Mouse (Mus musculus) Muller cell, postnatal 12 days (primary cell): ENCODE results near the gene Mamstr.
"Not testable (repeated sequence)": the region's sequence is repeated elsewhere in the genome, so short reads cannot be mapped to it uniquely, and the experiment has no call there.

Source experiments
- DNase-seq: peaks from one replicate; pipeline ENCODE4 v3.0.0-alpha.2; 2015; ENCODE audit errors: inconsistent ontology term

Mamstr gene

DNA sequence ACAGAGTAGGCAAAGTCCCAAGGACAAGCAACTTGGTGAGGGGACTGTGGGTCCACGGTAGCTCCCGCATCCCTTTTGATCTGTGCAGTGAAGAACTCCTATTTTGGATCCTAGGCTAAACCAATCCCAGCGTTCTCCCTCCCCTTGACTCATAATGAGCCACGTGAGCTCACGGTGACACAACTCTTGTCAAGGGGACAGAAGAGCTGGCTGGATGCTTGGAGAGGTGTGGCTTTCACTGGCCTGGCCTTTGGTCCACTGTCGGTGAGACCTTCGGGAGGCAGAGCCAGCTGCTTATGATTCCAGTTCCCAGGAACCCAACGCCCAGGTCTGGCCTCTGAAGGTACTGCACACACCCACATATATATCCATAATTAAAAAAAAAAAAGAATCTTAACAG lies 9.6 kb downstream of the Mamstr start:
- no peak for DNase-seq

DNA sequence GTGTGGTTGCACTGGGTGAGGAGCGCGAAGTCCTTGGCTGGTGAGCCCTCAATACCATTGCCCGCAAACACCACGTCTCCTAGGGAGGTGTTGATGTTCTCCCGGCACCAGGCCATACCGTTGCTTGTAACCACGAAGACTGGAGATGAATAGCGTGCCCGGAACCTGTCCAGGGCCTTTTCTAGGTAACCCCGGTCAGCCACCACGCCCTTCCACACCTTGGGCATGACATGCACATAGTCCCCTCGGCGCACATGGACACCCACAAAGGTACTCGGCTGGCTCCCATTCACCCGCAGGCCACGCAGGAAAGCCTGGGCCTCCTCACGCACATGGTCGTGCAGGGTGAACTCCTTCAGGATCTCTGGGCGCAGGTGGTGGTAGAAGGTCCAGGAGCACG lies 10.7 kb downstream of the Mamstr start:
- not testable (repeated sequence) for DNase-seq

DNA sequence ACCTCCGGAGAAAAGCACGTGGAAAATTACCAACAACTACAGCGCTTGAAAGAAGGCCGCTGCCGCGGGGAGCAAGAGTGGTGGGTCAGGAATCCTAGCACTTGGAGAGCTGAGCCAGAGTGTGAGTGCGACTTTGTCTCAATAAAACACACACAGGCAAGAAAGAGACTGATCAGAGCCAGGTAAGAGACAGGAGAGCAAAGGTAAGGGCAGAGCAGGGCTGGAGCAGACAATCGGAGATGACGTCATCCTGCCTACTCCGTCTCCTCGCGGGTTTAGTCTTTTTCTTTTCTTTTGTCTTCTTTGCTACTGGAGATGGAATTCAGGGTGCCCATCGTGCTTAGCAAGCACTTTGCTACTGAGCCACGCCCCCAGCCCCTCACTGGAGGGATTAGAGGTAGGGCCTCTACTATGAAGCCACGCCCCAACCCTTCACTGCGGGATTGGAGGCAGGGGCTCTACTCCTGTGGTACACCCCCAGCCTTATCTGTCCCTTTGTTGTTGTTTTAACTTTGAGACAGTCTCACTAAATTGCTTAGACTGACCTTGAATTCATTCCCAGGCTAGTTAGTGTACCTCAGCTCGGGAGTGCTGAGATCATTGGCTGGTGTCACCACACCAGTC lies 14.8 kb downstream of the Mamstr start:
- peak; percentile 13 for DNase-seq

DNA sequence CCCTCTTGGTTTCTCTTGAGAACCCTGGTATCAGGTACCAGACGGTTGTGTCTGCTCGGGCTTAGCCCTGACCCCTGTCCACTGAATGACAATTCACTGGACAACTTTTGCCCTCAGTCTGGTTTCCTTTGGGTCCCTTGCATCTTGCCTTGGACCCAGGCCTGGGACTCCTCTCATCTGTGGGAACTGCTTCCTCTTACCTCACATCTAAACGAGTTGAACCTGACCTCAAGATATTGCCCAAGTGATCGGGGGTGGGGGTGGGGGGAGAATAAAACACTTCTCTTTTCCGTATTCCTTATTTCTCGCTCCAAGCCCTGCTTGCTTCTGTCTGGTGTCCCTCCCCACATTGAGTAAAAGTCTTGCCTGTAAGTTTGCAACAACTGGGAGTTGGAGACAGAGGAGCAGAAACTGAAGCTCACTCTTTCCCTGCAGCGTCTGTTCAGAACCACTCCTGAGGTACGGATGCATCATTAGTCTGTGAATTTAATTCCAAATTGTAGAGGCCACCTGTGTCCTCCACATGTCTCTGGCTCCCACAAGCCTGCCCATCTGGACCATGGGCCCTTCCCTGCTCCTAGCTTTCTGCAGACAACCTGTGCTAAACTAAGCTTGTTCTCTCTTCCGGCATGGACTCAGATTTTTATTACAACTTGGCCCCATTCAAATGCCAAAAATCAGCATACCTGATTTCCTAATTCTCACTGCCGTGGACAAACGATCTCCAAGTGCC lies 21.1 kb downstream of the Mamstr start:
- DNase-seq, result no peak

DNA sequence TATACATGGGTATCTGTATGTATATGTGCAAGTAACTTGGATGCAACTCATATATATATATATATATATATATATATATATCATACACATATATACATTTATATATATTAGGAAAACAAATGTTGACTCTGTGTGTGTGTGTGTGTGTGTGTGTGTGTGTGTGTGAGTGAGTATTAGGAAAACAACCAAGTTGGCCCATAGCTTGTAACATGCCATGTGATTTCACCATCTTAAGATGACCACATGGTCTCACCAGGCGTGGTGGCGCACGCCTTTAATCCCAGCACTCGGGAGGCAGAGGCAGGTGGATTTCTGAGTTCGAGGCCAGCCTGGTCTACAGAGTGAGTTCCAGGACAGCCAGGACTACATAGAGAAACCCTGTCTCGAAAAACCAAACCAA lies 21.9 kb downstream of the Mamstr start:
- DNase-seq, result not testable (repeated sequence)

DNA sequence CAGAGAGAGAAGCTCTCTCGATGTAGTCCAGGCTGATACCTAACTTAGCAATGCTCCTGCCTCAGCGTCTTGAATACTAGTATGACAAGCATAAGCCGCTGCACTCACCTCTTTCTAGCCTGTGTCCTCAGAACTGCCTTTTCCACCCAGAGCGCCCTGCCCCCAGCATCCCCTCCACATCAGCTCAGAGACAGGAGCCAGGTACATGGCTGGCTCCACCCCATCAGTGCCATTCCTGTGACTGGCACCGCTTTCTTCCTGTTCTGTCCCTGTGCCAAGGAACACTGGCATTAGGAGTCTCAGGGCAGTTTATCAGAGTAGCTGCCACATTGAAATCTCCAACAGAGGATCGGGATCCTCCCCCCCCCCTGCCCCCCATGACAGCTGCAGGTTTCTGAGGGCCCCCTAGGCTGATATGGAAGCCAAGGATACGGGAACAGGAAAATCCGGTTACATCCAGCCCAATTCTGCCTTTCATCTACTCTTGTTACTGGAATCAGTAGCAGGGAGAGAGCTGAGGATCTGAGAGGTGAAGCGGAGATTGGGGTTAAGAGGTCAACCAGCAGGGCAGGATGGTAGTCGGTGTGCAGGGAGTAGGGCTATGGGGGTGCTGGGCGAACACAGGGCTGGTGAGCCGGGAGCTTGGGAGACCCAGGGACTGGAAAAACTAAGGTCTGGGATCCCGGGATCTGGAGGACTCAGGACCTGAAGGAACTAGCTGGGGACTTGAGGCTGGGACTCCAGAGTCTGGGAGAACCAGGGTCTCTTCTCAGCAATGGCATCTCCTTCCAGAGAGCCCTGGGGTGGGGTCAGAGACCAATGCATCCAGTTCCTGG lies 25.7 kb downstream of the Mamstr start:
- DNase-seq, result no peak

DNA sequence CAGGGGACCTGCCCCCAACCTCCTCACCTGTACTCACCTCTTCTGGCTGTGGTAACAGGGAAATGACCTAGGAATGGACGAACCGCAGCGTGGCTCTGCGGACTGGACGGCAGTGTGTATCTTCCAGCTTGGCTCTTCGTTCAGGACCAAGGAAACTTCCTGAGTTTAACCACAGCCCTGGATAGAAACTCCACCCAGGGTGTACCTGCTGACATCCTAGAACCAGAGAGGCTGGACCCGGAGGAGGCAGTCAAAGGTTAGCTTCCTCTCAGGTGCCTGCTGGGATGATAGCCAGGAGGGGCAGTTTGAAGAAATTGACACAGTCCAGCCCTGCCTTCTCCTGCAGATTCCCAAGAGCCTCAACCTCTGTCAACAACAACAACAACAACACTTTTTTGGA lies 26.4 kb downstream of the Mamstr start, which contains the start of gene Fut2:
Gene Fut2, minus strand, starts transcription at position 234 of the 400 bp plus-strand sequence.
- DNase-seq, result no peak

DNA sequence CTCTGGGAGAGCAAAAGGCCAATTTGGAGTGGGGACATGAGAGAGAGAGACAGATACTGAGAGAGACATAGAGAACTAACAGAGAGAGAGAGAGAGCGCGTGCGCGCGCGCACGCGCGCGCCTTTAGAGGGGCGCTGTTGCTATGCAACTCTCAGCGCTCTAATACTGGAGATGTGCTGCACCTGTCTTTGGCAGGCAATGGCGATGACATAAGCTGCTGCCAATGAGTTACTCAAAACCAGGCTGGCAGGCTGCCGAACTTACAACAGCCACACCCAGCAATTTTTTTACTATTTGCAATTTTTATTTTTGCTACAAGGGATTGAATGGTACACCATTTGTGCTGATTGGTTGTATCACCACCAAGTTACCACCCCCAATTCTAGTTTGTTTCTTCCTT lies 28.0 kb downstream of the Mamstr start:
- DNase-seq, result no peak

DNA sequence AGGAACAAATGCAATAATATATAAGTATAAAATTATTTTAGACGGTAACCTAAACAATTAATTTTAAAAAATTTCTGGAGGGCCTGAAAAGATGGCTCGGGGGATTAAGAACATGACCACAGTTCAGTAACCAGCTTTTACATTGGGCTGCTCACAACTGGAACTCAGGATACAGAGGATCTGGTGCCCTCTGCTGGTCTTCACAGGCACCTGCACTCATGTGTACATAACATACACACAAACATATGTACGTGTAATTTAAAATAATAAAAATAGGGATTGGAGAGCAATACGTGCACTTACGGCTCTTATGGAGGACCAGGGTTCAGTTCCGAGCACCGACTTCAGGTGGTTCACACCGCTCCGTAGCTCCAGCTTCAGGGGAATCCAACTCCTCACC lies 29.1 kb downstream of the Mamstr start:
- no peak for DNase-seq

DNA sequence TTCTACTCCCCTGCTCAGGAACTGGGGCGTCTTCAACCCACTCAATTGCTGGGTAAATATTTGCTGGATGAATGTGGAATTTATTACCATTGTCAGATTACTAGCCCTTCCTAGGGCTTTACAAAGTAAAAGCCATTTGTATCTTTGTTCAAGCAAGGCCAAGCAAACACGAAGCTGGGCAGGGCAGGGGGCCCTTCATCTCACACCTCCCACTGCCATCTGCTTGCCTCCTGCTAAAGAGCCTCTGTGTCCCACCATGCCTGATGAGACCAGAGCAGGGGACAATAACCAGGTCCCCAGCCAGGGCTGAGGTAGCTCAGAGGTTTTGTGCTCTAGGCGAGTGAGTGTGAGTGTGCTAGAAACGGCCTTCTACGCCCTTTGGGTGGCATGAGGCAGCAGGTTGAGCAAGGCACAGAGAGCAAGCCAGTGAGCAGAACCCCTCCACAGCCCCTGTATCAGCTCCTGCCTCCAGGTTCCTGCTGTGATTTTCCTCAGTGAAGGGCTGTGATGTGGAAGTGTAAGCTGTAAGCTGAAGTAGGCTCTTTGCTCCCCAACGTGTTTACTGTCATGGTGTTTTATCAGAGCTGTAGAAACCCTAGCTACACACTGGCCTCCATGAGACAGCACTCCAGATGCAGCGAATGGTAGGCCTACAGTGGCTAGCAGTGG lies 38.0 kb downstream of the Mamstr start:
- DNase-seq, result no peak

DNA sequence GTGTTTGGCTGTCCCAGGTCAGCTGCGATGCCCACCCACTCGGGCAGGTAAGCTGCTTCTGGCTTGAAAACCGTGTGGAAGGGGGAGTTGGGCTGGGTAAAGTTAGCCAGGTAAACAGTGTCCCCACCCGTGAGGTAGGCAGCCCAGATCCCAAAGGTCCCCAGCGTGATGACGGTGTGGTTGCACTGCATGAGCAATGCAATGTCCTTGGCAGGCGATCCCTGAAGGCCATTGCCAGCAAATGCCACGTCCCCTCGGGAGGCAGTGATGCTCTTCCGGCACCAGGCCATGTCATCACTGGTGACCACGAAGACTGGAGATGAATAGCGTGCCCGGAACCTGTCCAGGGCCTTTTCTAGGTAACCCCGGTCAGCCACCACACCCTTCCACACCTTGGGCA lies 38.7 kb downstream of the Mamstr start:
- no peak for DNase-seq

DNA sequence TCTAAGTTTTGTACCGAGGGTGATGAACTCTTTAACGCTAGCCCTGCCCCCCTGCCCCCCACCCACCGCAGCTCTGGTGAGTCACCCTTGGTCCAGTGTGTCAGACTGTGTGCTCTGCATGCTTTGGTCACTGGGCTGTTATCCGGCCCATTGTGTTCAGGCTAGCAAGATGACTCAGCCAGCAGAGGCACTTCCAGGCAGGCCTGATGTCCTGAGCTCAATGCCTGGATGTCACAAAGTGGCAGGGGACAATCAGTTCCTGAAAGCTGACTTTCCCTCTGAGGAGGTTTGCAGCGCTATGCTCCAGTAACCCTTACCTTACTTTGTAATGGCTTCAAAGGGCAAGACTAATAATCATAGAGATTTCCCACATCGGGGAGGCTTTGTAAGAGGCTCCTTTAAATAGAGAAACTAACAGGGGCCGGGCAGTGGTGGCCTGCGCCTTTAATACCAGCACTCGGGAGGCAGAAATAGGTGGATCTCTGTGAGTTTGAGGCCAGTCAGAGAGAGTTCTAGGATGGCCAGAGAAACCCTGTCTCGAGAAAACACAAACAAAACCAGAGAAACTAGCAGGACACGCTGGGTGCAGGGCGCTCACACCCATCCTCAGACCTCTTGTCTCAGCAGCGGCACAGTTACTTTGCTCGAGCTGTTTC lies 40.3 kb downstream of the Mamstr start:
- DNase-seq, result peak; percentile 93

DNA sequence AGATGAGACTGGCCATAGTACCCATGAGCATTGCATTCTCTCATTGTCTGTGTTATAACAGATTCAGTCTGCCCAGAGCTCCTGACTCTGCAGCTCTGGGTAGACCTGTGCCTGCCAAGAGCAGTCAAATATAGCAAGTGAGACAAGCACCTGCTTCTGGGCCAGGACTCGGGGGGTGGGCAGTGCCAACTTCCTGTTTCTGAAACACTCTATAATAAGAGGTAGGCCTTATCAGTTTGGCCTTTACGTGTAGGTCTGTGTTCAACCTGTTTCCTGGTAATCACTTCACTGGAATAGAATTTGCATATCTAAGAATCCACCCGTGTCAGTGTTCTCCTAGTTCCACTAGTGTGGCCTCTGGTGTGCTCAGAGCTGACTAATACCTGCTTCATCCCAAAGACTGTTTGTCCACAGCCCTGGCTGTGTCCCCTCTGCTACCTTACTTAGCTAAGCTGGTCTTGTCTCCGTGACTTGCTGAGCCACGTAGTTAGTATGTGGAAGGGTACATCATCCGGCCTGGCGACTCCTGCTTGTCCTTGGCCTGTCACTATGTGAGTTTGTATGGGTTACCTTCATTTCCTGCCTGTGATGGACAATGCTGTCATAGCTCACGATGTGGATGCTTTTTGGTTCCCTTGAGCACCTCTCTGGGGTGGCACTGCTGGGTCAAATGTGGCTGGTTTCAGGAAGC lies 41.4 kb downstream of the Mamstr start:
- no peak for DNase-seq

DNA sequence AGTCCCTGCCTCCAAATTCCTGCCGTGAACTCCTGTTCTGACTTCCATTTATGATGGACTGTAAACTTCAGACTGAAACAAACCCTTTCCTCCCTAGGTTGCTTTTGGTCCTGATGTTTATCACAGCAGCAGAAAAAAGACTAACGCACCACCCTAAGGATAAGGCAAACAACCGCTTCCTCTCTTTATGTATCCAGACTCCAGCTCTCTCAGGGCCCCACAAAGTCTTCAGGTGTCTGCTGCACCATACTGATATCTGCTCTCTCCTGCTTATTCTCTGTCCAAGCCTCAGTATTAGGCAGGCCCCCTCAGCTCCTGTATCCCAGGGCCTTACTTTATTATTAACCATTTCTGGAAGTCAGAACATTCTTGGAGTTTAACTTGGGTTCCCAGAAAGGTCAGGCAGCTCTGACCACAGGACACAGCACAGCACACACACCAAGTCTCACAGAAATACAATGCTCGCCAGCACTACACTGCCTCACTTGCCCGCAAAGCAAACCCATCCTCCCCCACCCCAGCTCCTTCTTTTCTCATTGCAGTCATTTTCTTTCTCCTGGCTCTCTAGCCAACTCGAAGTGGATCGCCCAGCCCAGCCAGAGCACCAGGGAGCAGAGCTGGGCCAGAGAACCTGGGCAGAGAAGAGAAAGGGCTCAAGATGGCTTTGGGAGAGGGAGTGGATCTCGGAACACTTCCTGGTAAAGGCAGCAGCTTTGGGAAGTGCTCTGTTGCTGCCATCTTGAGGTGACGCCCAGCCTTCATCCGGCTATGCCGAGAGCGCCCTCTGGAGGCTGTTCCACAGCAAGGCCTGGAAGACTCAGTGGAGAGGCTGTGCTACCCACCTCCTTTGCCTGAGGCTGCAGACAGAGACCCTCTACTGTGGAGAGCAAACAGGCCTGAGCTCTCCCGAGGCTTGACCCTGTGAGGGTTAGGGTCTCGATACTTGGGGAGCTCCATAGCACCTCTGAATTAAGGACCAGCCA lies 42.7 kb downstream of the Mamstr start:
- peak; percentile 79 for DNase-seq

DNA sequence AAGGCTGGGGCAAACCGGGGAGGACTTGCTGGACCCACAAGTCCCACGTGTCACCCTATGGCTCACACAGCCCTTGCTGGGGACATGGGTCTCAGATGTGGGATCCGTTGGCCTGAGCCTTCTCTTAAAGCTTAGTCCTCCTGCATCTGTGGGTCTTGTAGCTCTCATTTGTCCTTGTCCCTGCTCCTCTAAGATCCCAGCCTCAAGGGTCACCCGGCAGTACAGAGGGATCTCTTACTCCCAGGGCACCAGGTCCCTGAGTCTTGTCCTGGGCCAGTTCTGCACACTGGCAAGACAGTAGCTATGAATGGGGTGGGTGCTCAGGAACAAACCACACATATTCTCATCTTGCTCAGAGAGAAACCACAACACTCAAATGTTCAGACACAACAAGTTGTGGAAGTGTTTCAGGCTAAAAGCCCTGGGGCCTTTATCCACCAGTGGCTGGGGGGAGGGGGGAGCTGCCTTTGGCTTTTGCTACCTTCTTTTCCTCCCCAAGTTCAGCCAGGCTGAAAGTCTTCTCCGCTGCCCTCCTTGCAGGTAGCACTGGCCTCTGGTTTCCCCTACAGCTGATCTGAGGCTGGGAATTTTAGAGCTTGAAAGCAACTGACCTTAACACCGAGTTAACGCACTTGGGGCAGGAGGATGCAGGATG lies 43.7 kb downstream of the Mamstr start, which contains the start of gene Ntn5:
Gene Ntn5, plus strand, starts transcription at position 627 of the 655 bp plus-strand sequence.
- no peak for DNase-seq

DNA sequence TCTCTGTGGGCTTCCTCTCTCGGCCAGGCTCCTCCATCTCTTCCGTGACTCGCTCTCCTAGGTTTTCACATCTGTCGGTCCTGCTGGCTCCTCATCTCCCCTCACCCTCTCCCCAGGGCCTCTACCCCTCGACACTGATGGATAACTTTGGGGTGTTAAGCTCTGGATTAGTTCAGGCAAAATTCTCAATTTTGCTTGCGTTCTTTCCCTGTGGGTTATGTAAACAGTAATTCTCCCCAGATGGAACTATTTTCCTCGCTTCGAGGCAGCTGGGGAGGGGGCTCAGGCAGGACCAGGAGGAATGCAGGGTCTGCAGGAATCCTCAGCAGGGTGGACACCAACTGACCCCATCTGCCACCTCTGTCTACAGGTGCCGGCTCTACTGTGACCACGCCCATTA lies 46.0 kb downstream of the Mamstr start:
- no peak for DNase-seq

DNA sequence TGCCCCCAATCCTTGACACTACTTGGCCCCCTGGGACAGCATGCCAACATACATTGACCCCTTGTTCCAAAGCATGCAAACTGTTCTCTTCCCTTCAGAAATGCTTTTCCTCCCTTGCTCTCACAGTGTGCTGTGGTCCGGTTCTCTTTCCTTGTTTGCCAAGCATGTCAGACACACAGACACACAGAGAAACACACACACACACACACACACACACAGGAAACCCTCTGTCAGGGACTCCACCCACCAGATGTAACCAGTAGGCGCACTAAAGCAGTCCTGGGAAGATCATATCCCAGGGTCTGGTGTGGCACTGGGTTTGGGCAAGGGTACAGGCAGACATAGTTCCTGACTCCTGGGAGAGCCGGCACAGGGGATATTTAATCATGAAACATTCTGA lies 47.1 kb downstream of the Mamstr start:
- DNase-seq, result no peak

DNA sequence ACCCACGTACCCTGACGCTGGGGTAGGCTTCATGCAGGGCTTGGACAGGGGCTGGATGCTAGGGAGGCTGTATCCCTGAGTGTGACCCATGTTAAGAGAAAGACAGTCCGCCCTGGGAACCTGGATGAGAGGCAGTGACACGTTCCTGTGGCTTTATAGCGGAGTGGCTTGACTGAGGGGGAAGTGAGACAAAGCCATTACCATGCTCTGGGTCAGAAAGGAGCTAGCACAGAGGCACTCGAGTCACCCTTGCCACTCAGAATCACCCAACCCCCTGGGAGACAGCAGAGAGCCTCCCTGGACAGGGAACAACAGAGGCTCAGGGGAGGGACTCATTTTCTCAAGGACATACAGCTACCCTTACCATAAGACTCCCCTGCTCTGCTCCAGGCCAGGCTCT lies 49.3 kb downstream of the Mamstr start:
- DNase-seq, result no peak

DNA sequence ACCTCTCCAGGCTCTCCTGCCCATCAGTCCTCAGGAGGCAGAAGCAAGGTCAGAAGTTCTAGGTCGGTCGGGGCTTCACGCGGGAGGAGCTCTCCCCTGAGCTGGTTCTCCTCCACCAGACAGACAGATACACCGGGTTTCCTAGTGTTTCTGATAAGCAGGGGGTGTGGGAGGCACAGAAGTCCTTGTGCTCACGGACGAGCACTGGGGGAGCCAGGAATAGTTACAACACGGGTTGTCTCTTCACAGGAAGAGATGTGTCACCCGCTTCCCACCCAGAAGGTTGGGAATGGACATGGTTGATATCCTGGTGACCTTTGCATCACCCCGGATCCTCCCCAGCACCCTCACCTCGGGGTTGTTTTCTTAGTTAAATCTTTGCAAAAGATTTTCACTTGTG lies 50.0 kb downstream of the Mamstr start:
- no peak for DNase-seq
